19 mouse cellular contexts compared by ENCODE assay signal in genomic region chr1:62425369-62425768, GRCm38 (mm10).
"Had no signal": no experiment of that assay in that cellular context is flagged by ENCODE, and none has a peak within 500 bp of the region (broad histone marks: within the 10 kb centered on the region; RNA-seq: fewer than 3 reads in every experiment).

No protein-coding gene starts in this region.

- DNase-seq: liver, postnatal 0 days; lung, adult 2 months; lung, postnatal 14 days; lung, postnatal 4 days; midbrain, embryonic 14.5 days; right cerebral cortex, postnatal 14 days; thymus, adult 2 months; thymus, postnatal 25 days; thymus, postnatal 4 days had no signal

- H3K9ac ChIP-seq: liver, postnatal 0 days; lung, embryonic 15.5 days; midbrain, embryonic 12.5 days; neural tube, embryonic 13.5 days; neural tube, embryonic 15.5 days; stomach, embryonic 15.5 days had no signal

- ATAC-seq: liver, postnatal 0 days; lung, postnatal 0 days; midbrain, embryonic 16.5 days had no signal

- H3K27ac ChIP-seq: lung, embryonic 15.5 days; midbrain, embryonic 10.5 days; midbrain, embryonic 12.5 days; neural tube, embryonic 13.5 days; neural tube, embryonic 15.5 days; stomach, embryonic 15.5 days; stomach, postnatal 0 days had no signal

- H3K36me3 ChIP-seq: lung, embryonic 15.5 days; midbrain, embryonic 10.5 days; midbrain, embryonic 12.5 days; neural tube, embryonic 13.5 days; neural tube, embryonic 15.5 days; stomach, embryonic 15.5 days had no signal

- H3K4me1 ChIP-seq: lung, embryonic 15.5 days; neural tube, embryonic 13.5 days; neural tube, embryonic 15.5 days had no signal

- H3K4me2 ChIP-seq: lung, embryonic 15.5 days; midbrain, embryonic 12.5 days; neural tube, embryonic 13.5 days; neural tube, embryonic 15.5 days; stomach, embryonic 15.5 days had no signal

- H3K9me3 ChIP-seq: lung, embryonic 15.5 days; midbrain, embryonic 10.5 days; midbrain, embryonic 12.5 days; neural tube, embryonic 13.5 days; neural tube, embryonic 15.5 days; stomach, embryonic 15.5 days had no signal

- H3K4me3 ChIP-seq: lung, embryonic 15.5 days; midbrain, embryonic 10.5 days; midbrain, embryonic 12.5 days; myocyte; neural tube, embryonic 13.5 days; neural tube, embryonic 15.5 days; stomach, embryonic 15.5 days had no signal

- H3K27me3 ChIP-seq: lung, embryonic 15.5 days; midbrain, embryonic 12.5 days; neural tube, embryonic 13.5 days; neural tube, embryonic 15.5 days; stomach, embryonic 15.5 days had no signal
